Mouse (Mus musculus): ENCODE results near the gene Aig1.

Aig1 gene

GRCm38 (mm10) chr10:13770720-13771119 is 98.1 kb downstream of the Aig1 start:
- DNase-seq, result no peak

DNA sequence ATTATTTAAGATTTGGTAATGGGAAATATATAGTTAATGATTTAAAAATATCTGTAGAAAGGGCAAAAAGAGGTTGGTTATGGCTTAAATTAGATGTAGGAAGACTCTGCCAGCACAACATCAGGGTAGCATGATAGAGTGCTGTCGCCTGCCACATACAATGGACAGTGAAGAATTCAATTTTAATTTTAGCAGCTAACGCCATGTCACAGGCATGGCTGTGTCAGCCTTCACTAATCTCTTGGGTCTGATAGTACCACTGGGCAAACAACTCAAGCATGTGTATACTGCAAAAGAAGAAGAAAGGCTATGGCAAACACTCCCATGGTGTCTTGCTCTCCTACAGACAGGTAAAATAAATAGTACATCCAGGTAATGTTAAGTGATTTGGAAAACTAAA is 99.0 kb downstream of the Aig1 start:
- DNase-seq, result no peak

- DNase-seq, result no peak
These were observed 99.9 kb downstream of the Aig1 start for GRCm38 (mm10) chr10:13768866-13769265.

GRCm38 (mm10) chr10:13767076-13767475 is 101.7 kb downstream of the Aig1 start:
- DNase-seq, result no peak

DNA sequence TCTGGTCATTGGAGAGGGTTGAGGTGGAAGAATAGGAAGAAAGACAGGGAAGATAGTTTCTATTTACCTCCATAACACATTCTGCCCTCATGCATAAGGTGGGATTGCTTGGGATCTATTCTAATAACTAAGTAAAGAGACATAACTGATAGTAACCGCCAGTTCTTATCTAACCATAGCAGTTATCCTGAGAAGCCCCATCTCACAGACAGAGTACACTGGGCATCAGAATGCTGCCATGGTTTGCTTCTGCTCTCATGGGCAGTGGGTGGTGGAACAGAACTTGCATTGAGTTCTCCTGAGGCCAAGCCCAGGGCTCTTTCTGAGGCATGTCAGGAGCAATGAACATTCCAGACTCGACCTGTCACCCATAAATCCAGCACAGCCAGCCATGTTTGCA is 105.6 kb downstream of the Aig1 start:
- no peak for DNase-seq

GRCm38 (mm10) chr10:13754712-13755111 is 114.1 kb downstream of the Aig1 start:
- DNase-seq, result no peak

GRCm38 (mm10) chr10:13753777-13754176 is 115.0 kb downstream of the Aig1 start:
- DNase-seq, result no peak

- peak in 1 of 2 experiments; percentile 4 for DNase-seq
These were observed 129.2 kb downstream of the Aig1 start for GRCm38 (mm10) chr10:13739494-13740140.

DNA sequence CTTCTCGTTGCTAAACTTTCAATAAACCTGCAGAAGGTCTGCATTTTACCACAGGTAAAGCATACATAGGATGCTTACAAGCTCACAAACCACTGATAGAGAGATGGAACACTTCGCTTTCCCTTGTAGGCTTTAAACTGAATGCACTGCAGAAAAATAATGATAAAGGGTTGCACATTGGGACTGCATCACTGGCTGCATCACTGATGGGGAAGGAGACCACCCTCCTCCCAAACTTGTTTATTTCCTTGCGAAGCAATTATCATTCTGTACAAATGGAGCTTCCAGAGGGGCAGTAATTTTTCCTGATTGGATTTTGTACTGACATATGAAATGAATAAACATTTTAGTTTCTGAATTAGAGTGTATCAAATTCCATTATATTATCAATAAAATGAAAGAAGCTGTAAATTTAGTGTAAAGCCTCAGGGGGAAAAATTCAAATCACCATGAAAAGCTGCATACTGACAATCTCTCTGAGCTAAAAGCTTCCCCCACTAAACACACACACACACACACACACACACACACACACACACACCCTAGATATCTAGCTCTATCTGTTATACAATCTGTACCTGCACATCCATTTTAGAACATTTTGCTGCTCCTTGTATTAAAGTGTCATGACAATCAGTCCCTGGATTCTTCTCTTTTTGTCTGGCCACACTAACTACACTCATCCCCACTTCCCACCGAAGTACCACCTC is 138.6 kb downstream of the Aig1 start:
- DNase-seq, result no peak

GRCm38 (mm10) chr10:13727676-13728075 is 141.1 kb downstream of the Aig1 start:
- DNase-seq, result no peak

DNA sequence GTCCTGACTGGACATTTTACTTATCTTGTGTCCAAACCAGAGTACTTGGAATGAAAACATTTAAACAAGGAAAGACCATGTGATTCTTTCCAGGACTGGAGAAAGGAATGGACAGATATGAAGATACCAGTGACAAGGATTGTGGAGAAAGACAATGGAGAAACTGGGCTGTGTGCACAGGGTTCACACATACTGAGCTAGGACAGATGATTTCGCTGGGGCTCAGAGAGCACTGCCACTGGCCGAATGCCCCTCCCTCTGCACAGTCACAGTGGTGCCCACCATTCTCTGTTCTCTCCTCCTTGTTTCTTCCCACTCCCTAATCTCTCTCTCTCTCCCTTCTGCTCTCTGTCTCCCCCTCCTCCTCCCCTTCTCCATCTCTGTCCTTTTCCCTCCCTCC is 142.6 kb downstream of the Aig1 start:
- DNase-seq, result no peak

DNA sequence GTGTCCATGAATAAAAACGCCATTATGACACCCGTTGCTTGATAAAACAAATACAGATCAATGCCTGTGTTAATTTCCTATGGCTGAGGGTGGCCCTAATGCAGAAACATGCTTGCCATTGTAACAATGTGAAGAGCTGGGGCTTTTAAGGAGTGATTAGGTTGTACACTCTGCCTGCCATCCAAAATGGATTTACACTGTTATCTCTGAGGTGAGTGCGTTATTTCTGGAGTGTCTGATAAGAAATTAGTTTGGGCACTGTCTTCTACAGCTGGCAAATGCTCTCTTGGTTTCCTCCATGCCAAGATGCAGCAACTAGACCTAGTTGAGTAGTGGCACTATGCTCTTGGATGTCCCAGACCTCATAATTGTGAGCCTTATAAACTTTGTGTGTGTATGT is 143.5 kb downstream of the Aig1 start:
- DNase-seq, result no peak

DNA sequence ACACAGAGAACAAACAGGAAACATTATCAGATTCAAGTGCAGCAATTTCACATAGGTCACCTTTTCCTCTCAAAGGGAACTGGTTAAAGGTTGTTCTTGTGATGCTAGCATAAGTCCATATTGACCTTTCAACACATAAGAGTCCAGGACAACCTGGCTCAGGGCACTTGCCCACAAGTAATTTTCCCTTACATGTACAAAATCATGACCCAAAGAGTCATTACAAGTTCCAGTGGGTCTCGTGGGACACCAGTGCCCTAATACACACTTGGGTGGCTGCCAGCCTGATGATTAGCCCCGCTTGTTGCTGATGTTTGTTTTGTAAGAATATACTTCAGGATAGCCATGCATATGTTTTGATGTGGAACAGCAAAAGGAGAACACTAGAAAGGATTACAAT is 152.6 kb downstream of the Aig1 start:
- DNase-seq, result peak in 1 of 2 experiments; percentile 3

- no peak for DNase-seq
These were observed 153.2 kb downstream of the Aig1 start for GRCm38 (mm10) chr10:13715584-13715983.

GRCm38 (mm10) chr10:13714920-13715293 is 153.9 kb downstream of the Aig1 start:
- no peak for DNase-seq

DNA sequence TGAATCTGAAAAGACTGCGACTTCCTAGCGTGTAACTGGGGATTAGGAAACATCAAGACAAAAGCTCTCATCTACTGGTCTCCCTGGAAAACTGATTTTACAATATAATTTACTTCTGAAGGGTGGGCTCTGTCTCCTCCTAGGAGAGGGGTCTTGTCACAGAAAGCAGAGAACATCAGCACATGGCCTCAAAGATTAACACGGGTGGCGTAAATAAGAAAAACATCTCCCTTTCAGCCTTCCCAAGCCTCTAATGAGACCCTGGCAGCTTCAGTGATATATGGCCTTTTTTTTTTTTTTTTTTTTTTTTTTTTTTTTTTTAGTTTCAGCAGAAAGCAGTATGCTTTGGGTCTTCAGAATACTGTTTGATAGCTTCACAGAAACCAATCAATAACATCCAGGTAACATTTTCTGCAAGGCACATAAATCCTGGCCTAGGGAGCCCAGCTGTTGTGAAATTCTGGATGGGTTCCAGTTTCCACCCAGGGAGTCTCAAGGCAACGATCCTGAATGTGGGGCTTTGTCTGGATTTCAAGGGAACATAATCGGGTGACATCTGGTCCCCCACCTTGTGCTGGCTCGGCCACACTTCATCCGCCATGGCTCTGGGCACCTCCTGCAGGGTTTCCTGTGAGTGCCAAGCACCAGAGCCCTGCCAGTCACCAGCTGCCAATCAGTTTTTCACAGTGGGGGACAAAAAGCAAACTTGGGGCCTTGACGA is 154.4 kb downstream of the Aig1 start:
- peak in 1 of 2 experiments; percentile 10 for DNase-seq

DNA sequence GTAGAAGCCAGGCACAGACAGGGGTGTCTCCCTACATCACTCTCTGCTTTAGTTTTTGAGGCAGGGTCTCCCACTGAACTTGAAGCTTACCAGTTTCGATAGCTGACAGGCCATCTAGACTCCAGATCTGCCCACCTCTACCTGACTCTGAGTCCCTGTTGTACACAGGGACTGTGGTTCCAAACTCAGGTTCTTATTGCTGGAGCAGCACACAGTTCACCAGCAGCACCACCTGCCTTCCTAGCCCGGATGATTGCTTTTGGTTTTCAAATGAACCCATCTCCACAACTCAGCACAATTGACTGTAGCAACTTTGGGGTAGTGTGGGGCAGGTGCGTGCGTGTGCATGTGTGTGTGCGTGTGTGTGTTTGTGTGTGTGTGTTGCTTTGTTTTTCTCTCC is 155.1 kb downstream of the Aig1 start:
- DNase-seq, result no peak

DNA sequence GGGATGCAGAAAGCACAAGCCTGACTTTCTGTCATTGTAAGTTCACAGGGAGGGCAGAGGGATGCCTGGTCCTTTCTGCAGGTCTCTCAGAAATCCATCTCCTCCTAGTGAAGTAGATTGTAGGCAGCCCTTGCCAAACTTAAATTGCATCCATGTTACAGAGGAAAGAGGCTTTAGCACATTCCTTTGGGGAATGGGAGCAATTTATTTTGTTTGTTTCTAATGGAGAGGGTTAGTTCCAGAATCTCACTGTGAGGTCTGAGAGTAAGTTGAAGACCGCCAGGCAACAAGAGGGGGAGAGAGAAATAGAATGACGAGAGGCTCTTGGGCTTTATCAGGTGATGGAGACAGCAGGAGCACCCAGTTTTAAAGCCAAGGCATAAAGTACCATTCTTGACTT is 155.7 kb downstream of the Aig1 start:
- DNase-seq, result no peak

DNA sequence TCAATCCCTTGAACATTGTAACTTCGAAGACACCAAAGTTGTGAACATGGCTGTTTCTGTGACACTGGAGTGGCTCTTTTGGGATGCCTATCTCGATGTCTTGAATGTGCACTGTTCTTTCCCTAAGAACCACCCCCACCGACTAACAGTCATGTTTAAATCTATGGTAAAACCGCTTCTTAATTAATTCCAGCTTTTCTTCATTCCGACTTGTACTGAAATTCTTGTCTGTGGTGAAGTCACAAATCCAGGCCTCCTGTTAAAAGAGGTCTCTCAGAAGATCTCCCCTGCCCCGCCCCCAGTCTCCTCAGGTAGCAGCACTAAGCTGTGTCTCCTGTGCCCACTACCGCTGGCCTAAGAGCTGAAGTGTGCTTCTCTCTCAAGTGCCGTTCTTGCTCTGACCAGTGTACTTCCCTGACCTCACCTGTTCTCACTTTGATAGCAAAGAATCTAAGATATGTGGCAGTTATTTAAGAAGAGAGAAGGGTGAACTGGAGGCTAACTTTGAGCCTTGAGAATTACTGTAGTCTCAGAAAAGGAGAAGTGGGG is 157.4 kb downstream of the Aig1 start:
- peak; percentile 25 to 47 for DNase-seq

GRCm38 (mm10) chr10:13705771-13706170 is 163.0 kb downstream of the Aig1 start:
- peak in 1 of 2 experiments; percentile 15 for DNase-seq

- DNase-seq, result no peak
These were observed 166.1 kb downstream of the Aig1 start for GRCm38 (mm10) chr10:13702688-13703087.

- DNase-seq, result no peak
These were observed 166.7 kb downstream of the Aig1 start for GRCm38 (mm10) chr10:13702043-13702442.

DNA sequence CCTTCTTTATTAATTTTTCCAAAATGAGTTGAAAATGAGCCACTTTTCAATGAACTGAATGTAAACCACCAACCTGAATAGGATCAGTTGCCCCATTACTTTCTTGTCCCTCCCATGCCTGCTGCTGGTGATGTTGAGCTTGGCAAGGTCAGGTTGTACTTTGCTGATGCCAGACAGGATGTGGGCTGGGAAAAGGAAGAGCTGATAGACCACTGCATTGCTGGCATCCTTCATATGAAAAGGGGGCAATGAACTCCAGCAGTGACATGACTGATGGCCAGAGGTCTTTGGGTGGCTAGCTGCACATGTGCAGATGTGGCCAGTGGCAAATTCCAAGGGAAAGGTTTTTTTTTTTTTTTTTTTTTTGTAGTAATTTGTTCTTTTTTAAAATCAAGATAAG is 172.5 kb downstream of the Aig1 start:
- DNase-seq, result no peak

- no peak for DNase-seq
These were observed 175.5 kb downstream of the Aig1 start for GRCm38 (mm10) chr10:13693276-13693675.

Measured in lung, adult 18-20 months (tissue).